Mouse (Mus musculus) midbrain, postnatal 0 days (tissue): Measurements from ENCODE around the gene AI597479. TPM values are rescaled to one million over a fixed set of nuclear protein-coding genes. Genes with fewer than 3 reads are reported as not detected.

Source experiments
- ATAC-seq: fragments of 200-750 bp; cut with Nextera tagmentation; 2 replicates; pipeline ENCODE4 v1.8.0; 2017; ENCODE audit warnings: moderate number of reproducible peaks, mild to moderate bottlenecking, moderate TSS enrichment, moderate library complexity; ENCODE audit not compliant: low FRiP score
- DNase-seq: peaks from one replicate; pipeline ENCODE4 v3.0.0-alpha.2; 2015; ENCODE audit warnings: low spot score
- H3K27ac ChIP-seq: fragments of 300-500 bp; sonication (generic); 2 replicates; pipeline ENCODE4 v1.5.1; 2014; ENCODE audit warnings: low read depth, mild to moderate bottlenecking, low read length, mixed read lengths
- H3K27me3 ChIP-seq: fragments of 300-500 bp; sonication (generic); 2 replicates; pipeline ENCODE4 v1.6.1; 2014; ENCODE audit warnings: low read length, control low read depth, mixed read lengths; ENCODE audit not compliant: insufficient read depth
- H3K36me3 ChIP-seq: fragments of 300-500 bp; sonication (generic); 2 replicates; pipeline ENCODE4 v1.6.1; 2014; ENCODE audit warnings: low read length, control low read depth, mixed read lengths; ENCODE audit not compliant: insufficient read depth
- H3K4me1 ChIP-seq: fragments of 300-500 bp; sonication (generic); 2 replicates; pipeline ENCODE4 v1.6.1; 2014; ENCODE audit warnings: mild to moderate bottlenecking, control low read depth, antibody characterized with exemption, low read length, mixed read lengths; ENCODE audit not compliant: insufficient read depth
- H3K4me2 ChIP-seq: fragments of 300-500 bp; sonication (generic); 2 replicates; pipeline ENCODE4 v1.6.1; 2014; ENCODE audit warnings: low read depth, mild to moderate bottlenecking, low read length, mixed read lengths; ENCODE audit not compliant: poor library complexity, severe bottlenecking
- H3K4me3 ChIP-seq: fragments of 300-500 bp; sonication (generic); 2 replicates; pipeline ENCODE4 v1.5.1; 2014; ENCODE audit warnings: low read depth, mild to moderate bottlenecking, low read length, moderate library complexity
- H3K9ac ChIP-seq: fragments of 300-500 bp; sonication (generic); replicated peaks from 2 replicates; pipeline ENCODE4 v1.6.1; 2014; ENCODE audit warnings: mild to moderate bottlenecking, low read length, moderate library complexity, mixed read lengths; ENCODE audit not compliant: poor library complexity, severe bottlenecking
- H3K9me3 ChIP-seq: fragments of 300-500 bp; sonication (generic); 2 replicates; pipeline ENCODE4 v1.6.1; 2016; ENCODE audit warnings: low read length, control low read depth
- CTCF ChIP-seq: IDR thresholded peaks from 2 replicates; pipeline ENCODE4 v1.5.1; 2016; ENCODE audit warnings: antibody characterized with exemption, mild to moderate bottlenecking
- WGBS: fragments of 180-500 bp; shearing (Covaris S2); extraction: QIAGEN DNeasy Blood & Tissue Kit; methylation state at CpG from one replicate; pipeline ENCODE4 v1.1.7; 2014; 5-methylcytosine and 5-hydroxymethylcytosine counted together
- polyA plus RNA-seq: library from polyadenylated mRNA; unstranded; fragments of >200 nt; fragmentation: Nextera tagmentation; extraction: Ambion mirVana; gene quantifications from 2 replicates; pipeline ENCODE4 v1.2.1, GENCODE M21; 2015
- total RNA-seq: library from RNA; depleted of rRNA; stranded (reverse); fragments of >200 nt; gene quantifications from 2 replicates; pipeline ENCODE4 v1.2.3, GENCODE M21; 2014; rRNA removed

Gene AI597479
- total RNA-seq (36.8 and 43.6 TPM in 2 replicates), polyA plus RNA-seq (36.6 and 38.3 TPM in 2 replicates)

DNA sequence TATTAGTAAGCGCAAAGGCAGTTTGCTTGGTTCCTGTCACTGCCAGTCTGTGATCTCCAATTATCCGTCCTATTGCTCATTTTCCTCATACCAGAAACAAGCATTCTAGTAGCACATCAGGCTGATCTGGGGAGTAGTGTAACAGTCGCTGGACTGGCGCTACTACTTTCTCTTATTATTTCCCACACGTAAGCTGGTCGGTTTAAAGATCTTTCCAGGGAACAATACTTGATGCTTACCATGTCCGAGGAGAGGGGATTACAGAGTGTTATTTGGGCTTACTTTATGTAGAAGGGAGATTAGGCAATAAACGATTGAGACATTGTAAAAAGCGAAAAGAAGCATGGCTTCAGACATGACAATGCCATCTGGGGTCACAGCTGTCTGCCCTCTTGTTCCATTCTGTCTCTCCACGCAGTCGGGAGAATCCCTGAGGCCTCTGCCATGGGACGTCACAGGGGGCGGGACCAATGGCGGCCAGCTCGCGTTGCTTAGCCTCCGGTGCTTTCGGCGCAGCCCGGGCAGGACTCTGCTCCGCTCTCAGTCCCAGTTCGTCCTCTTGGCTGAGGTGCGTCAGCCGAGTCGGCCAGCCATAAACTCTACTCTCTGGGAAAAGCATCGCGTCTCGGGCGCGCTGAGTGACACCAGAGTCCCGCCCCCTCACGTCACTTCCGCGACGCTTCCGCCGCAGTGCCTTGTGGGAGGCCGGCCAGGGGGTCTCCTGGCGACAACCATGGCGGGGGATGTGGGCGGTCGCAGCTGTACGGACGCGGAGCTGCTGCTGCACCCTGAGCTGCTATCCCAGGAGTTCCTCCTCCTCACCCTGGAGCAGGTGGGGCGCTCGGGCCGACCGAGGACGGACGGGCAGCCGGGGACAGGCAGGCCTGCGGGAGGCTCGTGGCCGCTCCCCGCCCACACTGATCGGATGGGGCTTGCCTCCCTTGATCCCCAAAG is at the start of gene AI597479, which contains the start of gene Tgfbrap1:
TSS of gene AI597479 (plus strand) at position 680 of the 954 bp plus-strand sequence.
TSS of gene Tgfbrap1 (minus strand) at position 607 of the 954 bp plus-strand sequence.
- DNase-seq (peak; percentile 96), ATAC-seq (peak; percentile 97)
- no peak for TF ChIP-seq CTCF
- H3K4me2 ChIP-seq, result peak within 1 kb of the TSS; percentile 78
- no peaks in the 10 kb centered on the region for H3K36me3 ChIP-seq
- peak within 1 kb of the TSS; percentile 98 for H3K27ac ChIP-seq
- H3K9me3 ChIP-seq, result no peaks in the 10 kb centered on the region
- 1% methylated on average over 57 of the region's 57 CpGs for WGBS
- no peaks in the 10 kb centered on the region for H3K27me3 ChIP-seq
- peak within 1 kb of the TSS; percentile 95 for H3K4me3 ChIP-seq
- peak within 1 kb of the TSS; percentile 97 for H3K9ac ChIP-seq
- peaks cover 8% of the 10 kb centered on the region; the same call in 1 of the 2 replicates for H3K4me1 ChIP-seq

DNA sequence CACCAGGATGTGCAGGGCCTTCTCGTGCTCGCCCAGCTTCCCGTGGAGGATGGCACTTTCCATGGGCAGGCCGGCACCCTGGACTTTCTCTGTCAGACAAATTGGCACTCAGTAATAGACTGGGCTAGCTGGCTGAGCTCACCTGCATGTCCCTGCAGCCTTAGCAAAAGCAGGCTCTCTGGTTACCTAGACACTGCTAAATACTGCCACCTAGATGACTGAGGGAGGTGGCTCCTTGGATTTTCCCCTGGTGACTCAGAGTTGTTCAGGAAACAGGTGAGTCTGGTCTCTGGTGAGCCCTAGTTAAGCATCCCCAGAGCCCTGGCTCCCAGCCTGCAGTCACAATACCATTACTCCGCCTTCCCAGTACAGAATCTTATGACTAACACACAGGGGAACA is 46.6 kb upstream of the AI597479 start:
- Histone ChIP-seq H3K4me2 (no peak overlapping the region), H3K36me3 (peaks cover 49% of the 10 kb centered on the region), H3K4me3 (no peak overlapping the region), H3K4me1 (no peaks in the 10 kb centered on the region), H3K27ac (no peak overlapping the region), H3K9me3 (no peaks in the 10 kb centered on the region), H3K9ac (no peak overlapping the region), H3K27me3 (no peaks in the 10 kb centered on the region)
- peak; percentile 65 for TF ChIP-seq CTCF
- peak; percentile 30 for DNase-seq
- peak; percentile 35; the same call in 1 of the 2 replicates for ATAC-seq
- WGBS, result 98% methylated on average over 5 of the region's 5 CpGs

DNA sequence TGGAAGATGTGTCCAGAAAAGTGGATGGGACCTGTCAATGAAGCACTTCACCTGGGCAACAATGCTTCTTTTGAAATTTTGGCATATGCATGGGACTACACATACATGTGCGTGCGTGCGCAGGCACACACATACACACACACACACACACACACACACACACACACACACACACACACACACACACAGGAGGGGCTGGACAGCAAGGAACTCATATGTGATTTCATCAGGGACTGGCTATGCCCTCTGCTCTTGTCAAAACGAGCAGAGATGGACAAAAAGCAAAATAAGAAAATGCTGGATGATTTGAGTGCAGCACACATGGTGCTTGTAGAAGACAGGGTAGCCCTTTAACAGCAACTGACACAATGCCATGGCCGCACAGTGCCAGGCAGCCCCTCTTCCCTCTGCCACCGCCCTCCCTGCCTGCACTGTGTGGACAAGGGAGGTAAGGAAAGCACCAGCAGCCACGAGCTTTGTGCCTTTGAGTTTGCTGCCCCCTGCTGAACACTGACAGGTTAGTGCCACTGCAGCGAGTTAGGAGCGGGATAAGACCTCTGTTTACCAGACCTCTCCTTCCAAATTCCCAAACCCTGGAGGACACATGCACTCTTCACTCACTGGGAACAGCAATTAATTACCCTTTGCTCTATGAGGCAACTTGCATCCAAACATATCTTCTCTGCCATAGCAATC is 32.7 kb upstream of the AI597479 start:
- 46% methylated on average over 9 of the region's 9 CpGs for WGBS

DNA sequence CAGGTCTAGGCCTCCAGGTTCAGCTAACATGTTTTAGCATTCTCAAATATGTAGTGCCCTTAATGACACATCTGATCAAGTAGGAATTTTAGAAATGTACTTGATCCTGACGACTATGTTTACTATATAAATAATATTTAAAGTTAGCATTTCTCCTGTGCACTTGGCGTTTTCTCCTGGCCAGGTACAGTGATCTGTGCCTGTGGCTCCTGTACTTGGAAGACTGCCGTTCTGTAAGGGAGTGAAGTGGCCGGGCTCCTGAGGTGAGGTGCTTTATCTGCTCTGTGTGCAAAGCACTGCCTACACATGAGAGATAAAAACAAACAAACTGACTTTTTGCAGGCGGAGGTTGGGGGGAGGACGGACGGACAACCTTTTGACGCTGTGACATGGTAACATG is 31.9 kb upstream of the AI597479 start:
- Histone ChIP-seq H3K9me3 (no peaks in the 10 kb centered on the region), H3K9ac (no peak overlapping the region), H3K4me3 (no peak overlapping the region), H3K36me3 (peaks cover 18% of the 10 kb centered on the region; the same call in 1 of the 2 replicates), H3K4me1 (no peaks in the 10 kb centered on the region), H3K27ac (no peak overlapping the region), H3K27me3 (no peaks in the 10 kb centered on the region), H3K4me2 (no peak overlapping the region)
- no peak for TF ChIP-seq CTCF
- DNase-seq, result no peak
- ATAC-seq, result no peak
- WGBS, result 92% methylated on average over 8 of the region's 8 CpGs

More for the DNA sequence above, 32.7 kb upstream of the AI597479 start:
- H3K27ac ChIP-seq, result no peak overlapping the region
- no peaks in the 10 kb centered on the region for H3K9me3 ChIP-seq
- peaks cover 23% of the 10 kb centered on the region; the same call in 1 of the 2 replicates for H3K36me3 ChIP-seq
- TF ChIP-seq CTCF, result peak; percentile 95
- no peak overlapping the region for H3K9ac ChIP-seq
- H3K4me1 ChIP-seq, result no peaks in the 10 kb centered on the region
- DNase-seq (peak; percentile 88), ATAC-seq (peak; percentile 91)
- H3K27me3 ChIP-seq, result no peaks in the 10 kb centered on the region
- no peak overlapping the region for H3K4me3 ChIP-seq
- H3K4me2 ChIP-seq, result no peak overlapping the region

DNA sequence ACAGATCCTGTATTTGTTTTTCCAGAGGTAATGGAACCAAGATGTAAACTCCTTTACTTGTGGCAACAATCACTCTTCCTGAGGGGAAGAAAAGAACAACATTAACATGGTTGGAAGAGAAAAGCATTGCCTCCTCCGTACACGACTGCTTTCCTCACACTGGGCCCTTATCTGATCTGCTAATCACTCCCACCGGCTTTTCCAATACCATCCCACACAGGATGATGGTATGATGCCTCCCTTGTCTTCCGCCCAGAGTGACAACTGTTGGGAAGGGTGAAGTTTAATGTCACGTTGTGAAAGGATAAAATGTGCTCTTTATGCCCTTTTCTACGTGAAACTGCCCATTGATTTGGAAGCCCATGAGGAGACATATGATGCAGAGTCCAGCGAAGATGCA is 31.0 kb upstream of the AI597479 start:
- DNase-seq (no peak), ATAC-seq (no peak)
- no peaks in the 10 kb centered on the region for H3K4me1 ChIP-seq
- H3K4me2 ChIP-seq, result no peak overlapping the region
- TF ChIP-seq CTCF, result no peak
- H3K9ac ChIP-seq, result no peak overlapping the region
- WGBS, result 85% methylated on average over 7 of the region's 7 CpGs
- H3K27me3 ChIP-seq, result no peaks in the 10 kb centered on the region
- no peak overlapping the region for H3K4me3 ChIP-seq
- H3K36me3 ChIP-seq, result peaks cover 17% of the 10 kb centered on the region; the same call in 1 of the 2 replicates
- H3K9me3 ChIP-seq, result no peaks in the 10 kb centered on the region
- H3K27ac ChIP-seq, result no peak overlapping the region
